Mouse (Mus musculus) left cerebral cortex, adult 9 months (tissue): ENCODE measurements around the gene Abi3bp.

Source experiments
- DNase-seq, 2 experiments: peaks; one replicate each; pipeline ENCODE4 v3.0.0; 2022; ENCODE audit warnings: low spot score in 2 of 2

The Abi3bp gene

DNA sequence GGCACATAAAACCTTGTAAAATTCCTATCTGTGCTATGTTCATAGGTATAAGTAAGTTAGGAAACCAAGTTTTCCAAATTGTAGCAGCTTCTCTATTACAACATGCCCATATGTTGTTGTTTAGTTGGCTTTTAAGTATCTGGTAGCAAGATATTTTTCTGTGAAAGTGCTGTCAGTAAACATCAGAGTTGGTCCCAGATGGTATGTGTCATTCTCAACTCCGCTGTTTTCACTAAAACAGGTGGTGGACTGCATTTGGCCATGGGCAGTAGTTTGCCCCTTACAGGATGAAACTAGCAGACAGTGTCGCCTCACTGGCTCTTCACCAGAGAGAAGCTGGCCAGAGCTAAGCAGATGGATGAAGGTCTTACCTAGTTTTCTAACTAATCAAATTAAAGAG, 26.3 kb downstream of the Abi3bp start:
- DNase-seq: no peak

DNA sequence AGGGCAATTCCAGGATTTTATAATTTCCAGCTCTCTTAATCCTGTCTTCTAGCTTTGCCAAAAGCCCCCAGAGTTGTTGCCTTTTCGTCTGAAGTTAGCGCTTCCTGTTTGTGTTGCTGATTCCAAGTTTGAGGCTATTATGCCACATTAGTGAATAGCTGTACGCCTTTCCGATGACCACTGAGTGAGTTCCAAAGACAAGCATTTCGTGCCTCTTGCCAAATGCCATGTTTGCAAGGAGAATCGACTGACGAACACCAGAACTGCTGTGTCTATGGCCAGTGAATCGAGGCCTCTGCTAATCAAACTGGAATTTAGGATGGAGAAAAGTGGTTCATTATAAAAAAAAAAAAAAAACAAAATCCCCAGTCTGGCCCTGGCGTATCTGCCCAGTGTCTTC, 40.3 kb downstream of the Abi3bp start:
- DNase-seq: no peak

DNA sequence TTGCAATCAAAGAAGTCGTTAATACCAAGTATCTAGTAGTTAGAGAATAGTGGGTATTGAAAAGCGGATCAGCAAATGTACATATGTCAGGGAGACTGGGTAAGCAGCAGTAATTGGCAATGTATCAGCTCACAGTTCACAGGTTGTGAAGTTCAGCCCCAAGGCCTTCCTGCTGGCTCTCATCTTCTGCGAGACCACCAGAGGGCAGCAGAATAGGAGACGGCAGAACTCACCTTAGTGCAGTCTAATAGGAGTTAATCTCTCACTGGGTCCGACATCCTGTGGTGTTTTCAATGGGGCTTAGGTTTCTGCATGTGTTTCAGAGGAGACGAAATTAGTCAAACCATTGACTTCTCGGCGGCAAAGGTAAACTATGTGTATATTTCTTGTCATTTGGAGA, 46.7 kb downstream of the Abi3bp start:
- DNase-seq: no peak

DNA sequence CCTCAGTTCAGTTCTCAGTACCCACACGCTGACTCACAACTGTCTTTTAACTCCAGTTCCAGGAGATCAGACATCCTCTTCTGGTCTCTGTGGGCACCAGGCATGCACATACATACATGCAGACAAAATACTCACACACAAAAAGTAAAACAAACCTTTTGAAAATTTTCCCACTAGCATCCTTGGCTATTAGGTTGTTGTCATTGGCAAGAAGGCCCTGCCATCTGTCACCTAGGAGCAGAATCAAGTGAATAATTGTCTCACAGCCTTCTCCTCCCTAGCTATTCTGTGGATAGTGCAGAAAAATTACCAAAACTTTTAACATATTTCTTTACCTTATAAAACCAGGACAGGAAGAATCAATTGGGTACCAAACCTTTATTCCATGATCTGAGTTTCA, 48.8 kb downstream of the Abi3bp start:
- DNase-seq: no peak

DNA sequence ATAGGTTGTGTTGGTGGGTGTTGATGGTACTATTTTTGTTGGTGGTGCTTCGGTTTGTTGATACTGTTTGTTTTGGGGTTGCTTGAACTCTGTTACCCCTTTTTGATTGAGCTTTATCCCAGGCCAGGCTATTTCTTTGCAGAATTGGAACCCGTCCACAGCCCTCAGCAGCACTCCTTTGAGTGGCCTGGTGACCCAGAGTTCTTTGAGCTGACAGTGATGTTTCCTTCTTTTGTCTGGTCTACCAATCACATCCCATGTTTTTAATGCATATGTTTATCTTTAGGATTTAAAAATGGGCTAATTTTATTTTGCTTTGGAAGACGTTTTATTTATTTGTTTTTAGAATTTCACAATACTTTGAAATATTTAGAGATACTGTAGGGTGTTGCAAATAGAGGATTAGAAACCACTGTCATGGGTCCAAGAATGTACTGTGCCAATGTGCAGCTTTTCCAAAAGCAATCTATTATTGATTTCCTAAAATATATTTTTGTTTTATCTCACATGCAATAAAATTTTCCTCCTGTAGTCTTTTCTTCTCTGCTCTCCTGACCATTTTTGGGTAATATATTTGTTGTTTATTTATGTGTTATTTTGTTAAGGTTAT, 50.5 kb downstream of the Abi3bp start:
- DNase-seq: no peak

DNA sequence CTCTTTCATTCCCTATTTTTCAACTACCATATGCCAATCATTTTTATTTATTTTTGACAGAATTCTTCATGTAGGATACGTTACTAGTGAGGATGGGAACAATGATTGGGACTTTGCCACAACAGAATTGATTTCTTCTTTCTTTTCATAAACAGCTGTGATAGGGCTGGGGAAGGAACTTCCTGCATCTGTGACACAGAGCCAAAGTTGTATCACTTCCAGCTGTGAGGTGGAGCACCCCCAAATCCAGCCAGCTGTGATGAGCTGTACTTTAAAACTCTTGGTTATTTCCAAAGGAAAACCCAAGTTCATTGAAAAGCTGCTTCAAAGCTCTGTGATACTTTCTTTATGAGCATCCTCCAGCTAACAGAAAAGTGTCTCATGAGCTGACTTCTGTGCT, 101.9 kb downstream of the Abi3bp start:
- DNase-seq: no peak

DNA sequence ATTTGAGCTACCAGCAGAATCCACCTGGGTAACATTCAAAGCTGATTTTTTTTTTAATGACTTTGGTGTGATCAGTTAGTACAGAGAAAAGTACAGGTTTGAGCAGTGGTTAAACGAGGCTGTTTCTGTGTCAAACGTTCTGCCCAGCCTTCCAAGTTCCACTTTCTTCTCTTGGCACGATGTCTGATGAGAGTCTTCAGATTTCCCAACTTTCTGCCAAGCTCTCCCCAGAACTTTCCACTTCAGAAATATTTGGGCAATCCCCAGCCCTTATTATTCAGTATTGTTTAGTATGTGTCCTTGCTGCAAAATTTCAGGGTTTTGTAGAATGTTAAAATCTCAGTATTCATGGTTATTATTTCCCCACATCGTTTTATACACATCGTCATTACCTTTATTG, 115.9 kb downstream of the Abi3bp start:
- no peak for DNase-seq

DNA sequence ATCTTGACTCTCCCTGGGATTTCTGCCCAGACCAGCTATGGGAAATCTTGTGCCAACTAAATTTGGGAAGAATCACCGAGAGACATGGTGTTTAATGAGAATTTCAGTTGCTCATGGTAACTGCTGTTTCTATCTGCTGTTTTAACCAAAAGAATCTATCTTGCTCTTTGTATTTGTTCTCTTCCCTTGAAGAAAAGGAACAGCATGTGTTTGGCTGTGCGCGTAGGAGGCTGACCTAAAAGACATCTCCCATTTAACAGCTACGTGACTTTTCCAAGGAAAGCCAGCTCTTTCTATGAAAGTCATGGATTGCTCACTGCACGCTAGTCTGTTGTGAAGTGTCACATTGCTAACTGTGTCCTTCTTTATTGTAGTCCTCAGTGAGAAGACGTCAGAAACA, 117.2 kb downstream of the Abi3bp start:
- peak; percentile 10 to 41 for DNase-seq

DNA sequence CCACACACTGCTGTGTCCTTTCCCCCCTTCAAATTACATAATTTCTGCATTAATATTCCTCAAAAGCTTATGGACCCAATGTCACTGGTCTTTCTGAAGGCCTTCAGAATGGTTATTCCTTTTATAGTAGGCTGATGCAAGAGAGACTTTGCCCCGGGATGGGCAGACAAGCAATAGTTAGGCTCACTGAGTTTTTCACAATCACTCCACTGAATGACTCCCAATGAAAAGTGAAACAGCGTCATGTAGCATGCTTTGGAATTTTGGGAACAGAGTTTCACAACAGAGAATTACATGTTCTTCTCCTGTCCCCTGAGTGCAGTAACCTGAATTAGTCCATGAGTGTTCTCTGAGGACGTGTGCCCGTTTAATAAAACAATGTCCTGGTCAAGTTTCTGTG, 120.7 kb downstream of the Abi3bp start:
- no peak for DNase-seq

DNA sequence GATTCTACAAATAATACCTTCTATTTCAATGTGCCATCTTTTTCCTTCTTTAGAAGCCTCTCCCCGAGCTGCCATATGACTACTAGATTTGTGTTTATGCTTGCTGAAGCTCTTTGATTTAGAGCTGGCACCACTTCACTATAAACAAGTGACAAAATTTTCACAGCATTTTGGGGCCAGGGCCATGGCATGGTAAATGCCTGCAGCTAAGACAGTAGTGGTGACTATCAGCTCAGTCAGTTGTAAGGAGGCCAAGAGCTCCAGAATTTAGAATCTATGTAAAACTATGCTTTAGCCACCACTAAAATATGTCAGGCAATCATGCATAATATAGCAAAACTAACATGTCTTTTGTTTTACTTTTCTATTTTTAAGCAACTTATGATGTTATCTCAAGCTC, 124.7 kb downstream of the Abi3bp start:
- DNase-seq: no peak

DNA sequence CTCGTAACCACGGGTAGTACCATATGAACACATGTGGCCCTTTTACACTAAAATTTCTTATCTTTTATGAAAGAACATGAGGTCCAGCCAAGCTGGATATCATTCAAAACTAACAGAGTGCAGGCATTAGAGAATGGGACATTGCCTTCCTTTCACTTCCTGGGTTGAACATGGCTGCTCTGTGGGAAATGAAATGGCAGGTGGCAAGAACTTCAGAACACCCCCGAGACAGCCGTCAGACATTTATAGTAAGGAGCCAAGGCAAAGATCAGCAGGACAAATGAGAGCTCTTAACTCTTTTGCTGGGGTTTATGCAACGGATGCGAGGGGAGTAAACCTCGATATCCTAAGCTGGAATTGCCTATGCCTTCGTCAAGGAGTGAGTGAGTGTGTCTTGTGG, 132.9 kb downstream of the Abi3bp start:
- DNase-seq: no peak

DNA sequence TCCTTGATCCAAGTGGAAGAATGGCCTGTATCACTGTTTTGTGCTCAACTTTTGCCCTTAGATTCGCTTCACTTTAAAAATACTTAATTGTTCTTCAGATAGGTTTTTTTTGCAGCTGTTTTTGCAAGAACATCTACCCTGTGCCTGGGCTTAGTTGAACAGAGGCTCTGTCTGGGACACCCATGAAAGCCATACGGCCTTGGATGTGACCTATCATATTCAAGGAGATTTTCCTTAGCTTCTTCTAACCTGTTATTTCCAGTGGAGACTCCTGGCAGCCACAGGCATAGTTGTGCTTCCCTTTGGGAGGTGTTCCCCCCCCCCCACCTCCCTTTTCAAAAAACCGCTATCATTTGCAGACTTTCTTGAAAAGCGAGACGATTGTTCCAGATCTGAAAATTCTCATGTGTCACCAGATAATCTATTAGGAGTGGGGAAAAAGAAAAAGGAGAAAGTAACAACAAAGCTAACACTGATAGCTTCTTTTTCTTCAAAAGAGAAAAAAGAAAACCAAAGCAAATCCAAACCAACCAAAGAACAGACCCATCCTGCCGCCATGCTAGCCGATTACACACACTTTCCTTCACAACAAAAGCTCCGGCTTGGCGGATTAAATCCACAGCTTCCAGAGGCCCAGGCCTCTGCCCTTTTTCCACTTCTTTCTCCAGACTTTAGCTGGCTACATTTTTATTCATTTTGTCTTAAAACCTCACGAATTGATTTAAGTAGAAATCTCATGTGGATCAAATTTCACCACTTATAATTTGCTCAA, 133.6 kb downstream of the Abi3bp start:
- DNase-seq: no peak

DNA sequence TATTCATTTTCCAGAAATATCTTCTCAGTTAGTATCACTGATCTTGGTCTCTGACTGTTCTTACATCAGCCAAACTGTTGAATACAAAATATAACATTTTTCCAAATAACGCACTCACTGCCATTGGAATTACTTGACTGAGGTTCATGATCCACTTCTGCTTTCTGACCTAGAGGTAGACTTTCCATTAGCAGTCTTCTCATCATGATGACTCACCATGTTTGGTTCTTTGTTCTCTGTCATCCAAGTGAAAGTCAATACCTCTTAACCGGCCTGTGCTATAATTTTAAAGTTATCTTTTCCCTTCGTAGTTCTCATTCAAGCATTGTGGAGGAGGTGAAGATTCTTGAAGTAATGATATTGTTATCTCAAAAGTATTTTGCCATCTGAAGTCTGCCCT, 160.9 kb downstream of the Abi3bp start:
- DNase-seq: no peak

DNA sequence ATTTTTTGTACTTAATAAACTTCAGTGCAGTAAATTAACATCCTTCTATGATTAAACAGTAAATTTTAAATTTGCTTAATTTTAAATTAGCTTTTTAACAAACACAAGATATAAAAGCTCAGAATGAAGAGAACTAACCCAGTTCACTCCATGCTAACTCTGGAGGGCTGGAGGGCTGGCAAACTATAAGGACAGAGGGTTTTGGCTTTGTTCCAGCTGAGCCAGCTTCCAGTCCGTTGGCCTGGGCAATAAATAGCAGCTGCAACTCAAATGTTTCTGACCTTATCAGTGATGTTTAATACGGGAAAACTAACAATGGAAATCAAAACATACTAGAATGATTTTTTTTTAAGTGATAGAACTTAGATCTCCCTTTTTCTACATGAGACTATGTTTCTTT, 167.6 kb downstream of the Abi3bp start:
- DNase-seq: no peak

DNA sequence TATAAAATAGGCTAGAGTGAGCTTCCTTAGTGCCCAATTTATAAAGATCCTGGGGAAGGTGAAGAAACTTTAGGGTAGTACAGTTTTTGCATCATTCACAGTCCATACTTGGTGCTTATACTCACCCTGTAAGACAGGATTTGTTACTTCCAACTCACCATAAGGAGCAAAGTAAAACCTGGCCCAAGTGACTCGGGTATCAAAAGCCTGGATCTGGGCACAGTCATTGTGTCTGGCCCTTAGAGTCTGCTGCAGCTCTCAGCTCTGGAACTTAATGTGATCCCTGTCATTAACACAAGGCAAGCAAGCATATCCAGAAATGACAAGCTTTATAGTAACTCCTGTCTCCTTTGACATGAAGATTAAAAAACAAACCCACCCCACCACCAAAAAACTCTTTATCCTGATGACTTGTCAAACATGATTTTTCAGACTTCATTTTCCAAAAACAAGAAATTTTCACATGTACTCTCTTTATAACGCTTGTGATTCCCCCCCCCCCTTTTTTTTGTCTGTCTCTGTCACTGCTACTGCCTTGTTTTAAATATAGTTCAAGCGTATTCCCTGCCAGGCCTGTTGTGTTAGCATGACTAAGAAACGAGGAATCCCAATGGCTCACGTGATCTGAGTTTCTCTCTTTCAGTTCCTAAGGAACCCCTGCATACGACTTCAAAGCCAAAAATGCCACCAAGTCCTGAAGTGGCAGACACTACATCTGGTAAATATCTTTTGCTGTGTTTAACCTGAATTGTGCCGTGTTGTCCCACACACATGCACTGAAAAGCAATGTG, 168.9 kb downstream of the Abi3bp start:
- DNase-seq: no peak

DNA sequence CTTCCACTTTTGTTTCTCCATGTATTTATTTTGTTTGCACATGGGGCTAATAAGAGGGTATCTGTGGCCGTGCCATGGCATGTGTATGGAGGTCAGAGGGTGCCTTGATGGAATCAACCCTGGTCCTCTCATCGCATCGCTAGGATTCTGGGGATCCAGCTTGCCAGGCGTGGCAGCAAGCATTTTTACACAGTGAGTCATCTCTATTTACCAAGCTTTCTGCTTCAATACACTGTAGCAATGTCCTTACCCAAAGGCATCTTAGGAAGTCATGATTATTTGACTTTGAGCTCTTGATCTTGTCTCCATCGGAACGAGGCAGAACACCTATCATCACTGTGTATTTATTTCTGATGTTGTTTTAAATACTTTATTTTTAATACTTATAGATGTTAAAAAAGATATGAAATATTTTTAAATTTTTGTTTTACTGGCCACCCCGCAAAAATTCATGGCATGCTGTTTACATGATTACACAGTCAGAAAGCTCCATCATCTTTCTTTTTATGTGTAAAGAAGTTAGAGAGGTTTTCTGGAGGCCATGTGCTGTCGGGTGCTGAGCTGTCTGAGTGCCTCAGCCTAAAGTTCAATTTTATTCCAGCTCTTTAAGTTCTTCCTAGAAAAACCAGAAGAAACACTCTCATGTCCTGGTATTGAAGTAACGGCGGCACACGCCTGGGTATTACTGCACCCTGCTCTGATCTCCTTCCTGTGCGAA, 177.7 kb downstream of the Abi3bp start:
- DNase-seq: no peak

DNA sequence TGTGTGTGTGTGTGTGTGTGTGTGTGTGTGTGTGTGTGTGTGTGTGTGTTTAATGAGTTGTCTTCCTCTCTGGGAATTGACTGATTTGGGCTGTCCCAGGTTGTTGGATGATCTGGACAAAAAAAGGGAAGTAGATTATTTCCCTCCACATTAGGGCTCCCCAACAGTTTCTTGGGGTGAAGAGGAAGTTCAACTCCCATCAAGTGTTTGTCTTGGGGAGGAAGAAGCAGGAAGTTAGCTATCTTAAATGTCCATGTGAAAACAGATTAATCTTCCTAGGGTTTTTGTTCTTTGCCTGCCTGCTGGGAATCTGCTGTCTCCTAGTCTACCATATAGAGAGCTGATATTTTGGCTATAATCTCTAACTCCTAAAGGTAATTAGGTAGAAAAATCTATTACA, 181.2 kb downstream of the Abi3bp start:
- DNase-seq: no peak

DNA sequence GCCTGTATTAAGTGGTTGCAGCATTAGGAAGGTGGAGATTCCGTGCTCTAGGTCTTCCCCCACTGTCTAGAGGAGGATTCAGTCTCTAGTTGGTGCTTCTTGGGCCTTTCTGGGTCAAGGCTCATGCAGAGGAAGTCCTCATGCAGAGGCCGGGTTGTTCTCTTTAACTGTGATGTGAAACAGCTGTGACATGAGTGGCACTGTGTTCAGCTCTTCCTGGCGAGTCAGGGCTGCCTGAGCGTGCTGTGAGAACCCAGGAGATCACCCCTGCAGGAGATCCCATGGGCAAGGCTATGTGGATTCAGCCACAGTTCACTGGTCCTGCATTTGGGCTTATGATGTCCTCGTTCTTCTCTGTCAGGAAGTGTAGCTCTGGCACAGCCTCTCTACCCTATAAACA, 191.8 kb downstream of the Abi3bp start:
- DNase-seq: no peak

DNA sequence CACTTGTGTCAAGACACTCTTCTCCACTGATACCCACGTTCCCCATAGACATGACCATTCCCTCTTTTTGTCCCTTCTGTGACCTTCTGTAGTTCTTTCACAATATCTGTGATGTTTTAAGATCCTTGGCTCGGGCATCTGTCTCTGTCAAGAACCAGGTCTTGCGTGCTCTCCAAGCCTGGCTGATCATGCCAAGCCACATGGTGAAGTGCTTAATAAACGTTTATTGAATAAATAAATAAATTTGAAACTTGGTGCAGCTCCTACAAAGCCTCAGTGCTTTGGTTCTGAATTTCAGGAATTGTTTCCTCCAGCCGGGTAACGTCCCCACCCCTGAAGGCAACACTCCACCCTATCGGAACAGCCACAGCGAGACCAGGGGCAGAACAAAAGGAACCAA, 193.3 kb downstream of the Abi3bp start:
- no peak for DNase-seq

DNA sequence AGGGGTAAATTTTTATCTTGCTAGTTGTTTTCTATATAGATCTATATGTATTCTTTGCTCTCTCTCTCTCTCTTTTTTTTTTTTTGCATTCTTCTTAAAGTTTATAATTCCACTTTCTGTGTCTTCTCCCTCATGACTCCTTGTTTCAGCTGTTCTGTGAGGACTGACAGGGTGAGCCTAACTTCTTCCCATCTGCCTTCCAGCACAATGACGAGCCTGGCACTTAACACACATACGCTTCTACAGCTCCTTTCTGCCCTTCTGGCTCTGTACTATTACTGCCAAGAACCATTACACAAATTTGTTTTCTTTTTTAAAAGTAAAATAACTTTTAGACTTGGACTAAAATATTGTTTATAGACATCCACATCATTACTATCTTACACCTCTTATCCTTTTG, 195.7 kb downstream of the Abi3bp start:
- no peak for DNase-seq

DNA sequence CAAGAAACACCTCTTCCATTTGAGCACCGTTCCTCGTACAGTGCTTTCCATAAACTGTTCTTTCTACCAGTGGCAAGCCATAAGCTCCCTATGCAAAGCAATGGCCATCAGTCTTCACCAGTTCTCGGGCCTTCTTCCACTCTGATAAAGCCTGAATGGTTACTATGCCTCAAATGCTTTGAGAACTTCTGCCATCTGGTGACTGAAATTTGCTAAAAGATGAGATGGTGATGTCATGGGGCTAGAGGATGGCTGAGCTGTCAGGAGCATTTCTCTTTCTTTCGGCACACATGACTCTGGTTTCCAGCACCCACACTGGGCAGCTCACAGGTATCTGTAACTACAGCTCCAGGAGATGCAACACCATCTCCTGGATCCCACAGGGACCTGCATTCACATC, 199.5 kb downstream of the Abi3bp start:
- peak in 1 of 2 experiments; percentile 50 for DNase-seq

DNA sequence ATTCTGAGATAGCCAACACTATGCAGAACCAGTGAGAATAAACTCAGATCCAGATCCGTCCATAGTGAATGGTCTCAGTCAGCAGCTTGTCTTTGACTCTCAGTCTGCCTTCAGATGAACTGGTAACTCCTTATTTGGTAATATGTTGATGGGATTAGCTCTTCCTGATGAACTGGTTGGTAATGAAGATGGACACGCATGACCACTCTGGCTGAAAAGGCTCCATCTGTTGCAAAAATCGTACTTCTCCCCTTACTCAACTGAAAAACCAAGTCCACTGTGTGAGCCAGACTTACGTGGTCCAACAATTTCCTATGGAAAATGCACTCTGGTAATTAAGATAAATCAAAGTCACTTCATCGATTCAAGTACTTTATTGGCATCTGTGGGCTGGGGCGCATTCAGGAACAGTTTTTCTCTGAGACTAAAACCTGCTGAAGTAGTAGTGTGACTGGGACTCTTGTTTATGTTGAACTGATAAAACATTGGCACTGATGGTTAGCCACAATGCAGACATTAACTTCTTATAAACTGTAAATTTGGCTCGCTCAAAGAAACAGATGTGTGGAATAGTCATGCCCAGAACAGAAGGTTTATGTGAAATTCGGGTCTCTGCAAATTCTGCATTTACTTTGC, 203.4 kb downstream of the Abi3bp start:
- DNase-seq: no peak
